Mouse (Mus musculus) erythroblast, embryonic 14.5 days (primary cell): Measurements from ENCODE around the gene Smox.

Experiments used
- GATA1 ChIP-seq: IDR thresholded peaks from 2 replicates; pipeline ENCODE4 v1.6.1; 2012; ENCODE audit warnings: low read length, inconsistent platforms, mixed read lengths
- TAL1 ChIP-seq: IDR thresholded peaks from 3 replicates; pipeline ENCODE4 v1.6.1; 2012; ENCODE audit warnings: low read length, inconsistent platforms, mixed read lengths

- no peak for TF ChIP-seq TAL1
- no peak for TF ChIP-seq GATA1
Observed at GRCm38 (mm10) chr2:131550474-131550873, 59.2 kb downstream of the Smox start.
